Mouse (Mus musculus) lung, postnatal 14 days (tissue): ENCODE measurements at regions not wholly inside any gene's neighbourhood (a gene's known extent, or its start where the extent isn't known, plus 50 kb on each side); places are given as distances from the start of the nearest gene placed in this dataset.

ENCODE experiments used
- DNase-seq: peaks from one replicate; pipeline ENCODE4 v3.0.0; 2021

- DNase-seq = no peak
Measured at GRCm38 (mm10) chr15:59138393-59139107, 249.5 kb downstream of the Gm49356 start.

- DNase-seq = no peak
Measured at GRCm38 (mm10) chr15:59141621-59142020, 252.5 kb downstream of the Gm49356 start.

GRCm38 (mm10) chr15:59142481-59142880 lies 253.4 kb downstream of the Gm49356 start:
- no peak for DNase-seq

- DNase-seq = no peak
Measured at GRCm38 (mm10) chr15:59143891-59144290, 254.8 kb downstream of the Gm49356 start.

- DNase-seq = no peak
Measured at GRCm38 (mm10) chr15:59145679-59146078, 256.6 kb downstream of the Gm49356 start.

- no peak for DNase-seq
Measured at GRCm38 (mm10) chr15:59146111-59146510, 257.0 kb downstream of the Gm49356 start.

GRCm38 (mm10) chr15:59146586-59147085 lies 257.5 kb downstream of the Gm49356 start:
- no peak for DNase-seq

- DNase-seq = no peak
Measured at GRCm38 (mm10) chr15:59148531-59148930, 259.4 kb downstream of the Gm49356 start.

GRCm38 (mm10) chr15:59151506-59151905 lies 262.4 kb downstream of the Gm49356 start:
- DNase-seq = no peak

GRCm38 (mm10) chr15:59152786-59153388 lies 263.8 kb downstream of the Gm49356 start:
- no peak for DNase-seq

GRCm38 (mm10) chr15:59153416-59154250 lies 264.5 kb downstream of the Gm49356 start:
- no peak for DNase-seq

- no peak for DNase-seq
Measured at GRCm38 (mm10) chr15:59154407-59155288, 265.6 kb downstream of the Gm49356 start.

GRCm38 (mm10) chr15:59155289-59155623 lies 266.2 kb downstream of the Gm49356 start:
- no peak for DNase-seq

- DNase-seq = no peak
Measured at GRCm38 (mm10) chr15:59156328-59156727, 267.2 kb downstream of the Gm49356 start.

- no peak for DNase-seq
Measured at GRCm38 (mm10) chr15:59158760-59159159, 269.7 kb downstream of the Gm49356 start.

- DNase-seq = no peak
Measured at GRCm38 (mm10) chr15:59160931-59161920, 272.1 kb downstream of the Gm49356 start.

- DNase-seq = no peak
Measured at GRCm38 (mm10) chr15:59167937-59168659, 279.0 kb downstream of the Gm49356 start.

GRCm38 (mm10) chr15:59168660-59169170 lies 279.6 kb downstream of the Gm49356 start:
- no peak for DNase-seq

GRCm38 (mm10) chr15:59169237-59169797 lies 280.2 kb downstream of the Gm49356 start:
- no peak for DNase-seq

GRCm38 (mm10) chr15:59169831-59170230 lies 280.7 kb downstream of the Gm49356 start:
- DNase-seq = no peak
